Mouse (Mus musculus) forebrain, embryonic 13.5 days (tissue): ENCODE measurements around the gene Spred1. TPM values are rescaled to one million over a fixed set of nuclear protein-coding genes. Genes with fewer than 3 reads are reported as not detected.

Experiments used
- ATAC-seq: fragments of 200-750 bp; cut with Nextera tagmentation; 2 replicates; pipeline ENCODE4 v1.8.0; 2017
- H3K27ac ChIP-seq: fragments of 300-500 bp; sonication (generic); 2 replicates; pipeline ENCODE4 v1.5.1; 2015; ENCODE audit warnings: inconsistent platforms, mild to moderate bottlenecking, moderate library complexity
- H3K27me3 ChIP-seq: fragments of 300-500 bp; sonication (generic); 2 replicates; pipeline ENCODE4 v1.6.1; 2015; ENCODE audit warnings: mild to moderate bottlenecking, inconsistent platforms
- H3K36me3 ChIP-seq: fragments of 300-500 bp; sonication (generic); 2 replicates; pipeline ENCODE4 v1.6.1; 2015; ENCODE audit warnings: mild to moderate bottlenecking, inconsistent platforms; ENCODE audit not compliant: poor library complexity, severe bottlenecking
- H3K4me1 ChIP-seq: fragments of 300-500 bp; sonication (generic); 2 replicates; pipeline ENCODE4 v1.6.1; 2015; ENCODE audit warnings: inconsistent platforms
- H3K4me2 ChIP-seq: fragments of 300-500 bp; sonication (generic); 2 replicates; pipeline ENCODE4 v1.6.1; 2015; ENCODE audit warnings: inconsistent platforms, mild to moderate bottlenecking, moderate library complexity
- H3K4me3 ChIP-seq: fragments of 300-500 bp; sonication (generic); 2 replicates; pipeline ENCODE4 v1.5.1; 2015; ENCODE audit warnings: mild to moderate bottlenecking, inconsistent platforms
- H3K9ac ChIP-seq: fragments of 300-500 bp; sonication (generic); 2 replicates; pipeline ENCODE4 v1.6.1; 2015; ENCODE audit warnings: mild to moderate bottlenecking, inconsistent platforms
- H3K9me3 ChIP-seq: fragments of 300-500 bp; sonication (generic); replicated peaks from 2 replicates; pipeline ENCODE4 v1.6.1; 2016; ENCODE audit warnings: inconsistent platforms
- WGBS: fragments of 180-500 bp; shearing (Covaris S2); methylation state at CpG from one replicate; pipeline ENCODE4 v1.1.7; 2015; 5-methylcytosine and 5-hydroxymethylcytosine counted together
- polyA plus RNA-seq: library from polyadenylated mRNA; unstranded; fragments of >200 nt; fragmentation: Nextera tagmentation; extraction: Ambion mirVana; gene quantifications from 2 replicates; pipeline ENCODE4 v1.2.1, GENCODE M21; 2015

The Spred1 gene
- polyA plus RNA-seq, 1 experiment from 2014 or later, result 7.7 TPM

GRCm38 (mm10) chr2:117099316-117099715 lies 21.9 kb upstream of the Spred1 start:
- no peaks in the 10 kb centered on the region for H3K27me3 ChIP-seq
- H3K4me2 ChIP-seq, result no peak overlapping the region
- no peak overlapping the region for H3K27ac ChIP-seq
- WGBS, result 49% methylated on average over 10 of the region's 10 CpGs
- no peak overlapping the region for H3K4me3 ChIP-seq
- H3K4me1 ChIP-seq, result peaks cover 6% of the 10 kb centered on the region
- no peak overlapping the region for H3K9ac ChIP-seq
- no peaks in the 10 kb centered on the region for H3K36me3 ChIP-seq
- no peaks in the 10 kb centered on the region for H3K9me3 ChIP-seq
- no peak for ATAC-seq

GRCm38 (mm10) chr2:117103461-117103860 lies 17.7 kb upstream of the Spred1 start:
- H3K36me3 ChIP-seq, result no peaks in the 10 kb centered on the region
- H3K4me1 ChIP-seq, result peaks cover 11% of the 10 kb centered on the region
- no peaks in the 10 kb centered on the region for H3K9me3 ChIP-seq
- H3K27me3 ChIP-seq, result no peaks in the 10 kb centered on the region
- no peak for ATAC-seq
- no peak overlapping the region for H3K4me3 ChIP-seq
- H3K4me2 ChIP-seq, result no peak overlapping the region
- no peak overlapping the region for H3K27ac ChIP-seq
- no peak overlapping the region for H3K9ac ChIP-seq
- 5% methylated on average over 4 of the region's 4 CpGs for WGBS

DNA sequence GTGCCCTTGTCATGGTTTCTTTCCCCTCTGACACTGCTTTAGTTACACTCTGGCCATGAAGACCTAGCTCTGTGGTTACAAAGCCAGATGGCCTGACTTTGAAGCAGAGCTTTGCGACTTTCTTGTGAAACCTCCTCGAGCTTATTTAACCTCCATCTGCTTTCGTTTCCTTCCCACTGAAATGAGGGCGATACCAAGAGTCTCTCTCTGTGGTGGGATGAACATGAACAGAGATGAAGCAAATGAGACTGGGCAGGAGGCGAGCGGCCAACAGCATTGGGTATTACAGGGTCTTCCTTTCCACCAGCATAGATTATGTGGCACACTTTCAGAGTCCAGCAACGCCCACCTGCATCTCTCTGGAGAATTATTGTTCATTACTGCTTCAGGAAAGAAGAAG lies 15.8 kb upstream of the Spred1 start:
- WGBS, result 81% methylated on average over 7 of the region's 7 CpGs
- Histone ChIP-seq H3K4me1 (peaks cover 11% of the 10 kb centered on the region), H3K27ac (no peak overlapping the region), H3K9me3 (no peaks in the 10 kb centered on the region), H3K4me3 (no peak overlapping the region), H3K9ac (no peak overlapping the region), H3K27me3 (no peaks in the 10 kb centered on the region), H3K36me3 (no peaks in the 10 kb centered on the region), H3K4me2 (no peak overlapping the region)
- no peak for ATAC-seq

DNA sequence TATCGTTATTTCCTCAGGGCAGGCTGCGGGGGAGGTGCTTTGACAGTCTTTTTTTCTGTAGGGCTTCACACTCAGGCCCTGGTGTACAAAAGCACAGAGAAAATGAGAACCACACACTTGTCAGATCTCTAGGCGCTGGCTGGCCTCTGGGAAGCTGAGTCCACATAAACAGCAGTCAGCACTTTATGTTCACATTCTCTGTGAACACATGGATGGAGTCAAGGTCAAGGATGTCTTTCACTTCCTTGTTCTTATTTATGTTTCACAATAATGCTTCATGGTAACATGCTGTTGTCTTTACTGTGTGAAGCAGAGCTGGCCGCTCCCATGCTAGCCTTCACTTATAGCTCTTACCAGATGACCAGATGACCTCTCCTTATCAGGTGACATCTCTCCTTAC lies 13.1 kb upstream of the Spred1 start:
- Histone ChIP-seq H3K27me3 (no peaks in the 10 kb centered on the region), H3K27ac (no peak overlapping the region), H3K9me3 (no peaks in the 10 kb centered on the region), H3K36me3 (no peaks in the 10 kb centered on the region), H3K4me2 (no peak overlapping the region), H3K4me3 (no peak overlapping the region), H3K9ac (no peak overlapping the region), H3K4me1 (peaks cover 11% of the 10 kb centered on the region)
- 54% methylated on average over 4 of the region's 4 CpGs for WGBS
- ATAC-seq, result no peak

DNA sequence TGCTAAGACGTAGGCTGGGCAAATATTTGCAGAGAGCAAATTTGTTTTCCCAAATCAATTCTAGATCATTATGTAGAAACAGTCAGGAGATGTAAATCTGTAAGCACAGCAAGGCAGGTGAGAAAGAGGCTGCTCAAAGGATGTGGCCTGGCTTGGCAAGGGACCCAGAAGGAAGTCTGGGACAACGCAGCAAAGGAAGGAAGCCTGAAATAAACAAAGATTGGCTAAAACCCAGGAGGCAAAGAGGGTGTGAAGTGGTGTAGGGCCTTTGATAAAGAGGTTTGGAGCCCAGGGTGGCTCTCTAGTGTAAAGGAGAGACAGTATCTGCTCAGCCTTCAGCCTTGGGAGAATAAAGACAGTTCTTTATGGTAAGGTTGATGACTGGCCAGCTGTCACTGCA lies 11.9 kb upstream of the Spred1 start:
- no peak for ATAC-seq
- 0 out of 2 replicates have a peak, but pooled peaks cover 5% of the 10 kb centered on the region for H3K4me1 ChIP-seq
- 82% methylated on average over 2 of the region's 2 CpGs for WGBS
- no peaks in the 10 kb centered on the region for H3K9me3 ChIP-seq
- H3K27me3 ChIP-seq, result no peaks in the 10 kb centered on the region
- no peaks in the 10 kb centered on the region for H3K36me3 ChIP-seq
- H3K27ac ChIP-seq, result no peak overlapping the region
- H3K4me3 ChIP-seq, result no peak overlapping the region
- H3K9ac ChIP-seq, result no peak overlapping the region
- no peak overlapping the region for H3K4me2 ChIP-seq

- ATAC-seq, result no peak
These were observed 10.8 kb upstream of the Spred1 start for GRCm38 (mm10) chr2:117110355-117110866.

GRCm38 (mm10) chr2:117113262-117113661 lies 7.9 kb upstream of the Spred1 start:
- Histone ChIP-seq H3K4me1 (no peaks in the 10 kb centered on the region), H3K4me2 (no peak overlapping the region), H3K9ac (no peak overlapping the region), H3K27me3 (no peaks in the 10 kb centered on the region), H3K9me3 (no peaks in the 10 kb centered on the region), H3K36me3 (no peaks in the 10 kb centered on the region), H3K27ac (no peak overlapping the region), H3K4me3 (no peak overlapping the region)
- ATAC-seq, result no peak
- WGBS, result 78% methylated on average over 2 of the region's 2 CpGs

More at GRCm38 (mm10) chr2:117110355-117110866, 10.8 kb upstream of the Spred1 start:
- no peaks in the 10 kb centered on the region for H3K27me3 ChIP-seq
- H3K36me3 ChIP-seq, result no peaks in the 10 kb centered on the region
- no peak overlapping the region for H3K27ac ChIP-seq
- WGBS, result 62% methylated on average over 6 of the region's 6 CpGs
- H3K4me2 ChIP-seq, result no peak overlapping the region
- H3K4me3 ChIP-seq, result no peak overlapping the region
- no peak overlapping the region for H3K9ac ChIP-seq
- no peaks in the 10 kb centered on the region for H3K9me3 ChIP-seq
- H3K4me1 ChIP-seq, result 0 out of 2 replicates have a peak, but pooled peaks cover 2% of the 10 kb centered on the region

GRCm38 (mm10) chr2:117113762-117114161 lies 7.4 kb upstream of the Spred1 start:
- Histone ChIP-seq H3K4me1 (peaks cover under 1% of the 10 kb centered on the region; the same call in 1 of the 2 replicates), H3K4me2 (no peak overlapping the region), H3K9me3 (no peaks in the 10 kb centered on the region), H3K9ac (no peak overlapping the region), H3K27ac (no peak overlapping the region), H3K4me3 (no peak overlapping the region), H3K36me3 (no peaks in the 10 kb centered on the region), H3K27me3 (no peaks in the 10 kb centered on the region)
- WGBS, result 80% methylated on average over 4 of the region's 4 CpGs
- no peak for ATAC-seq

GRCm38 (mm10) chr2:117118516-117118915 lies 2.7 kb upstream of the Spred1 start:
- H3K4me1 ChIP-seq, result peaks cover 12% of the 10 kb centered on the region
- no peaks in the 10 kb centered on the region for H3K36me3 ChIP-seq
- ATAC-seq, result no peak
- WGBS, result 63% methylated on average over 2 of the region's 2 CpGs
- no peak overlapping the region for H3K4me3 ChIP-seq
- no peak overlapping the region for H3K27ac ChIP-seq
- H3K9ac ChIP-seq, result no peak overlapping the region
- H3K27me3 ChIP-seq, result no peaks in the 10 kb centered on the region
- H3K9me3 ChIP-seq, result no peaks in the 10 kb centered on the region
- no peak overlapping the region for H3K4me2 ChIP-seq

GRCm38 (mm10) chr2:117119291-117120245 lies 1.6 kb upstream of the Spred1 start:
- Histone ChIP-seq H3K9ac (peak overlapping the region; percentile 98), H3K4me3 (peak overlapping the region; percentile 94), H3K9me3 (no peaks in the 10 kb centered on the region), H3K36me3 (no peaks in the 10 kb centered on the region), H3K4me1 (peaks cover 18% of the 10 kb centered on the region), H3K27me3 (no peaks in the 10 kb centered on the region), H3K27ac (peak overlapping the region; percentile 99), H3K4me2 (peak overlapping the region; percentile 80)
- ATAC-seq, result peak; percentile 57
- WGBS, result 4% methylated on average over 30 of the region's 30 CpGs

GRCm38 (mm10) chr2:117120246-117121211 lies 645 bp upstream of the Spred1 start:
- Histone ChIP-seq H3K27me3 (no peaks in the 10 kb centered on the region), H3K4me1 (peaks cover 21% of the 10 kb centered on the region), H3K27ac (peak overlapping the region; percentile 99), H3K36me3 (no peaks in the 10 kb centered on the region), H3K9me3 (no peaks in the 10 kb centered on the region), H3K9ac (peak overlapping the region; percentile 98), H3K4me3 (peak overlapping the region; percentile 94), H3K4me2 (peak overlapping the region; percentile 80)
- under 1% methylated on average over 77 of the region's 101 CpGs for WGBS
- peak; percentile 82 for ATAC-seq
